Mouse (Mus musculus) thymus, adult 2 months (tissue): Measurements from ENCODE around the gene Rab24.

Experiments
- CTCF ChIP-seq: fragments of 200-500 bp; IDR thresholded peaks from 2 replicates; pipeline ENCODE4 v1.5.1; 2012; ENCODE audit warnings: mild to moderate bottlenecking, control low read depth, low read length, moderate library complexity, borderline replicate concordance; ENCODE audit not compliant: control insufficient read depth, poor library complexity, insufficient read depth; ENCODE audit errors: extremely low read depth
- POLR2A ChIP-seq: fragments of 200-500 bp; IDR thresholded peaks from 2 replicates; pipeline ENCODE4 v1.6.1; 2012; ENCODE audit warnings: mild to moderate bottlenecking, low read length, control low read depth, moderate library complexity; ENCODE audit not compliant: control insufficient read depth, poor library complexity, insufficient read depth; ENCODE audit errors: extremely low read depth

- no peak for TF ChIP-seq CTCF
- TF ChIP-seq POLR2A, result no peak
Observed at GRCm38 (mm10) chr13:55332331-55332730, 10.6 kb upstream of the Rab24 start.
